Mouse (Mus musculus) small intestine, adult 10 weeks (tissue): ENCODE measurements around the gene Tmem129. TPM values are rescaled to one million over a fixed set of nuclear protein-coding genes. Genes with fewer than 3 reads are reported as not detected.

ENCODE experiments used
- polyA plus RNA-seq: library from polyadenylated mRNA; stranded (reverse); fragments of 350-450 nt; fragmentation: Illumina TruSeq; extraction: RNeasy Lipid Tissue Mini Kit (QIAGEN cat#74804); gene quantifications from one replicate; pipeline ENCODE4 v1.2.3, GENCODE M21; 2014; ENCODE audit warnings: low replicate concordance

The Tmem129 gene
- polyA plus RNA-seq: 13.1 TPM

GRCm38 (mm10) chr5:33657787-33658663 lies at the start of gene Tmem129, which contains the start of gene Tacc3:
Tmem129 (minus strand) TSS chr5:33658416.
Tacc3 (plus strand) TSS chr5:33658128.

GRCm38 (mm10) chr5:33651921-33652782 lies 6.1 kb downstream of the Tmem129 start, which contains the start of gene Slbp:
Slbp (minus strand) TSS chr5:33652574.

GRCm38 (mm10) chr5:33629301-33629987 lies 28.8 kb downstream of the Tmem129 start, which contains the start of the genes Fam53a and Gm9903:
Fam53a (minus strand) TSS chr5:33629635.
Gm9903 (plus strand) TSS chr5:33629925.

Other genes starting within 250 kb of the Tmem129 start
- not detected for gene Nkx1-1, start 224.4 kb downstream of the Tmem129 start, polyA plus RNA-seq
- 4.5 TPM for gene Fam53a, start 28.8 kb downstream of the Tmem129 start, polyA plus RNA-seq
- gene Gm9903, start 28.5 kb downstream of the Tmem129 start, polyA plus RNA-seq: 0.33 TPM
- 160 TPM for gene Slbp, start 5.8 kb downstream of the Tmem129 start, polyA plus RNA-seq
- gene Tacc3, start 288 bp downstream of the Tmem129 start, polyA plus RNA-seq: 54.8 TPM
- 2.2 TPM for gene Fgfr3, start 63.3 kb upstream of the Tmem129 start, polyA plus RNA-seq
- 21.1 TPM for gene Letm1, start 124.4 kb upstream of the Tmem129 start, polyA plus RNA-seq
- 68.6 TPM for gene Nsd2, start 162.3 kb upstream of the Tmem129 start, polyA plus RNA-seq